Mouse (Mus musculus) cerebellum, adult 2 months (tissue): Measurements from ENCODE around the gene Crim1.

ENCODE experiments used
- CTCF ChIP-seq: fragments of 200-500 bp; IDR thresholded peaks from 2 replicates; pipeline ENCODE4 v1.5.1; 2011; ENCODE audit warnings: low read depth, mild to moderate bottlenecking, control low read depth, low read length, moderate library complexity, borderline replicate concordance; ENCODE audit not compliant: insufficient read depth
- POLR2A ChIP-seq: fragments of 200-500 bp; IDR thresholded peaks from 2 replicates; pipeline ENCODE4 v1.6.1; 2011; ENCODE audit warnings: low read length, control low read depth, borderline replicate concordance; ENCODE audit not compliant: insufficient read depth

DNA sequence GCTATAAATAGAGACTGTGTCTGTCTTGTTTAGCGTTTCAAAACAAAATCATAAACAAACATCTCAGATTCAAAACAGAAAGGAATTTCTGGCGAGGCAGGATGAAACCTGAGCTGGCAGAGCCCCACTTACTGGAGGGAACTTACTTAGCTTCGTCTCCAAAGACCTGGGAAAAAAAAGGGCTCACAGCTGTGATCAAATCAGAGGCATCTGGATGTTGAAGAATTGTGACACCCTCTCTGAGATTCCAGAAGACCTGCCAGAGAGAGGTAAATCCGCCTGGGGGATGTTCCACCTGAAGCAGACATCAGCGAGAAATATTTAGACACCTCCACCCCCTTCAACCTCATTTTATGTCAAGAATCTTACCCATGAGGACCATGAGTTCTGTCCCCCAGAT is 11.8 kb downstream of the Crim1 start:
- no peak for TF ChIP-seq CTCF
- no peak for TF ChIP-seq POLR2A
